Mouse (Mus musculus) erythroblast, embryonic 14.5 days (primary cell): ENCODE results near the gene Cdkl5.

Source experiments
- GATA1 ChIP-seq: IDR thresholded peaks from 2 replicates; pipeline ENCODE4 v1.6.1; 2012; ENCODE audit warnings: low read length, inconsistent platforms, mixed read lengths
- TAL1 ChIP-seq: IDR thresholded peaks from 3 replicates; pipeline ENCODE4 v1.6.1; 2012; ENCODE audit warnings: low read length, inconsistent platforms, mixed read lengths

DNA sequence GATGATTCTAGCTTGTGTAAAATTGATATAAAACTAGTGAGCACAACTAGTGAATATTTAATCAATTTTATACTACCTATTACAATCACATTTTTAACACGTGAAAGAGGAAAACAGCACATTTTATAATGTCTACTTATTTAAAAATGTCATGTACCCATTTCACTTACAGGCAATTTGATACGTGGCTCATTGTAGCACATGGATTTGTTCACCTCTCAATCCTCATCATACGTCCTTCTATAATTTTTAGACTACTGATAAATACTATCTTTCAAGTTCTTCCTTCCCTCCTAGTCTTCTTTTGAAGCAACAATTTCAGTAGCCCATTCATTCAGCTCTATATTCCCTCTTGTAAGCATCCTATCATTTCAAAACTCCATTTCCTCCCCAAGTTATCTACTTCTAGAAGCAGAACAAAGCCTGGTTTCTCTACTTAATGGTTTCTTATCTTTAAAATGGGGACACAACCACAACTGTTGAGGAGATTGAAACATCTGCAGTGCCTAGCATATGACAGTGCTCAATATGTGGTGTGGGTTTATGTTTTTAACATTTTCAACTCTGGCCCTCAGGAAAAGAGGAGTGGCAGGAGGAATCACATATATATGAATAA, 75.4 kb downstream of the Cdkl5 start:
- no peak for TF ChIP-seq TAL1
- TF ChIP-seq GATA1, result no peak
